Comparison of ENCODE assay signal across 8 mouse cellular contexts in the genomic region with DNA sequence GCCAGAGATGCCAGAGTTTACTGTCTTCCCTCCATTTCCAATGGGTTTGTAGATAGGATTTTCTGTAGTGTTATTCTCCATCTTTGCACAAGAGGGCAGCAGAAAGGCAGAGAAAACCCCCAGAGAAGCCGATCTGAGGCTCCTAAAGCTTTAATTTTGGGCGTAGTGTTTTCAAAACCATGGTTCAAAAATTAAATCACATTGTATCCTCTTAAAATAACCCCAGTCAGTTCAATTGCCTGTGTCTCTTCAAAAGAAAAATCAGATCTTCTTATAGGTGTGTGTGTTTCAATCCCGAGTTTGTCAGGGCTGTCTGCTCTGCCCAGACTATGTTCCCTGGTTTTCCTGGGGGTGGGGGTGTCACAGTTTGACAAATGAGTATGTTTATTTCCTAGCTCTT. TPM values are rescaled to one million over a fixed set of nuclear protein-coding genes. Genes with fewer than 3 reads are reported as not detected.
DNase-seq lines count a peak whose midpoint lies in the region; ATAC-seq lines count a peak whose summit lies in the region.

No protein-coding gene starts in this region.

- peak; percentile 58 for DNase-seq in heart, adult 8-10 months (ENCODE audit: low spot score)
- DNase-seq in heart, postnatal 25 days (ENCODE audit: low spot score) = no peak
- DNase-seq in NIH3T3 (ENCODE audit: low read depth) = peak; percentile 73
- peak; percentile 76 for DNase-seq in embryonic facial prominence, embryonic 14.5 days (ENCODE audit: low spot score)
- peak; percentile 61 for DNase-seq in neural tube, embryonic 11.5 days (ENCODE audit: low spot score)
- no peak for DNase-seq in ovary, adult 18-20 months (ENCODE audit: low spot score)

- intact Hi-C loops in heart, postnatal 25 days (cut with DNase I) = loop anchor here (1.0 to 5.0 kb wide), 2 partner anchors 154 to 254 kb away; a partner anchor contains a TSS

- WGBS in embryonic facial prominence, embryonic 14.5 days = 1% methylated on average over 3 of the region's 3 CpGs
- 0% methylated on average over 3 of the region's 3 CpGs for WGBS in hindbrain, embryonic 15.5 days
- WGBS in liver, embryonic 12.5 days (ENCODE audit: insufficient replicate concordance) = 2% methylated on average over 3 of the region's 3 CpGs
- under 1% methylated on average over 3 of the region's 3 CpGs for WGBS in neural tube, embryonic 11.5 days

- peaks cover 5% of the 10 kb centered on the region; the same call in 1 of the 2 replicates for H3K9me3 ChIP-seq in embryonic facial prominence, embryonic 14.5 days (ENCODE audit: control insufficient read depth, low read length)
- H3K9me3 ChIP-seq in hindbrain, embryonic 15.5 days = no peaks in the 10 kb centered on the region; the same call in 1 of the 2 replicates
- H3K9me3 ChIP-seq in liver, embryonic 12.5 days (replicated peaks) = no peaks in the 10 kb centered on the region
- no peaks in the 10 kb centered on the region for H3K9me3 ChIP-seq in neural tube, embryonic 11.5 days (ENCODE audit: control insufficient read depth, low read length)

- H3K4me2 ChIP-seq in embryonic facial prominence, embryonic 14.5 days (ENCODE audit: low read depth, low read length) = peak overlapping the region; percentile 66
- peak overlapping the region; percentile 61 for H3K4me2 ChIP-seq in hindbrain, embryonic 15.5 days
- peak overlapping the region; percentile 56 for H3K4me2 ChIP-seq in liver, embryonic 12.5 days
- H3K4me2 ChIP-seq in neural tube, embryonic 11.5 days (ENCODE audit: low read depth) = peak overlapping the region; percentile 60

- no peaks in the 10 kb centered on the region for H3K36me3 ChIP-seq in embryonic facial prominence, embryonic 14.5 days (ENCODE audit: control insufficient read depth, insufficient read depth, low read length)
- H3K36me3 ChIP-seq in hindbrain, embryonic 15.5 days = no peaks in the 10 kb centered on the region
- no peaks in the 10 kb centered on the region for H3K36me3 ChIP-seq in liver, embryonic 12.5 days
- H3K36me3 ChIP-seq in neural tube, embryonic 11.5 days (ENCODE audit: control insufficient read depth, insufficient read depth, low read length) = no peaks in the 10 kb centered on the region

- H3K27me3 ChIP-seq in embryonic facial prominence, embryonic 14.5 days (replicated peaks; ENCODE audit: control insufficient read depth, insufficient read depth, low read length) = no peaks in the 10 kb centered on the region
- no peaks in the 10 kb centered on the region for H3K27me3 ChIP-seq in hindbrain, embryonic 15.5 days
- no peaks in the 10 kb centered on the region for H3K27me3 ChIP-seq in liver, embryonic 12.5 days (replicated peaks)
- H3K27me3 ChIP-seq in neural tube, embryonic 11.5 days (ENCODE audit: control insufficient read depth, insufficient read depth, low read length) = no peaks in the 10 kb centered on the region

- H3K4me1 ChIP-seq in embryonic facial prominence, embryonic 14.5 days (ENCODE audit: control insufficient read depth, insufficient read depth, low read length) = peaks cover 6% of the 10 kb centered on the region
- H3K4me1 ChIP-seq in hindbrain, embryonic 15.5 days (replicated peaks) = peaks cover 16% of the 10 kb centered on the region
- peaks cover 5% of the 10 kb centered on the region; the same call in 1 of the 2 replicates for H3K4me1 ChIP-seq in liver, embryonic 12.5 days
- peaks cover 5% of the 10 kb centered on the region; the same call in 1 of the 2 replicates for H3K4me1 ChIP-seq in neural tube, embryonic 11.5 days (ENCODE audit: control insufficient read depth, insufficient read depth, low read length)

- H3K9ac ChIP-seq in embryonic facial prominence, embryonic 14.5 days (ENCODE audit: low read depth, low read length) = peak overlapping the region; percentile 50
- peak overlapping the region; percentile 37 for H3K9ac ChIP-seq in hindbrain, embryonic 15.5 days
- H3K9ac ChIP-seq in liver, embryonic 12.5 days = no peak overlapping the region
- H3K9ac ChIP-seq in neural tube, embryonic 11.5 days (ENCODE audit: low read length) = peak overlapping the region; percentile 55

- H3K4me3 ChIP-seq in embryonic facial prominence, embryonic 14.5 days (ENCODE audit: low read depth, low read length) = peak overlapping the region; percentile 32
- H3K4me3 ChIP-seq in hindbrain, embryonic 15.5 days = peak overlapping the region; percentile 30
- H3K4me3 ChIP-seq in liver, embryonic 12.5 days = peak overlapping the region; percentile 12
- peak overlapping the region; percentile 16 for H3K4me3 ChIP-seq in neural tube, embryonic 11.5 days (ENCODE audit: low read depth, low read length)

- ATAC-seq in embryonic facial prominence, embryonic 14.5 days (ENCODE audit: low read depth) = no peak; the same call in 1 of the 2 replicates
- peak; percentile 68 for ATAC-seq in hindbrain, embryonic 15.5 days (ENCODE audit: low FRiP score, low read depth)
- no peak for ATAC-seq in liver, embryonic 12.5 days
- ATAC-seq in neural tube, embryonic 11.5 days (ENCODE audit: insufficient read depth, low FRiP score, low TSS enrichment) = peak; percentile 63

- H3K27ac ChIP-seq in embryonic facial prominence, embryonic 14.5 days (replicated peaks; ENCODE audit: low read depth, low read length) = no peak overlapping the region
- peak overlapping the region; percentile 88 for H3K27ac ChIP-seq in hindbrain, embryonic 15.5 days (replicated peaks)
- H3K27ac ChIP-seq in liver, embryonic 12.5 days = no peak overlapping the region
- peak overlapping the region; percentile 79 for H3K27ac ChIP-seq in neural tube, embryonic 11.5 days (ENCODE audit: low read depth, low read length)

RNA-seq across cellular contexts. Expression of a gene that starts 49.9 kb away (rescaled TPM):
- 1 to 10 TPM in 3 of 4 experiments, under 1 TPM in 1; 0.91 to 2.5 (median 1.6) TPM for total RNA-seq in heart, adult 8-10 months (2022)
- total RNA-seq in heart, postnatal 25 days (2021) = 1 to 10 TPM; 1.4 to 1.5 TPM
- polyA plus RNA-seq in embryonic facial prominence, embryonic 14.5 days (2014; fragmentation: Nextera tagmentation; extraction: Ambion mirVana) = 0.58 and 0.73 TPM in 2 replicates
- 0.92 and 1.9 TPM in 2 replicates for polyA plus RNA-seq in hindbrain, embryonic 15.5 days (2015; fragmentation: Nextera tagmentation; extraction: Ambion mirVana)
- polyA plus RNA-seq in liver, embryonic 12.5 days (2016; fragmentation: Nextera tagmentation; extraction: Ambion mirVana) = 0.08 TPM in 1 of 2 replicates, not detected in the other
- polyA plus RNA-seq in neural tube, embryonic 11.5 days (2014; fragmentation: Nextera tagmentation; extraction: Ambion mirVana) = 0.28 TPM in 1 of 2 replicates, not detected in the other

Comparison
In these comparisons a context has a peak if more than half of its experiments do, and no peak if none do; other contexts are left out.
1. DNase-seq: peak in heart, adult 8-10 months (single experiment), NIH3T3 (single experiment), embryonic facial prominence, embryonic 14.5 days (single experiment) and neural tube, embryonic 11.5 days (single experiment); none in heart, postnatal 25 days (single experiment) and ovary, adult 18-20 months (single experiment).
2. ATAC-seq: peak in hindbrain, embryonic 15.5 days (single experiment) and neural tube, embryonic 11.5 days (single experiment); none in embryonic facial prominence, embryonic 14.5 days (single experiment) and liver, embryonic 12.5 days (single experiment).
3. H3K27ac ChIP-seq: peak in hindbrain, embryonic 15.5 days (single experiment) and neural tube, embryonic 11.5 days (single experiment); none in embryonic facial prominence, embryonic 14.5 days (single experiment) and liver, embryonic 12.5 days (single experiment).
4. Peak in every context shown above with its lines, with median percentiles within 50 percentile points of each other: H3K4me2 ChIP-seq and H3K4me3 ChIP-seq.